Mouse (Mus musculus): Measurements from ENCODE around the gene Gapdhs. TPM values are rescaled to one million over a fixed set of nuclear protein-coding genes. Genes with fewer than 3 reads are reported as not detected.

Gapdhs gene
- polyA plus RNA-seq, 1 experiment: not detected

DNA sequence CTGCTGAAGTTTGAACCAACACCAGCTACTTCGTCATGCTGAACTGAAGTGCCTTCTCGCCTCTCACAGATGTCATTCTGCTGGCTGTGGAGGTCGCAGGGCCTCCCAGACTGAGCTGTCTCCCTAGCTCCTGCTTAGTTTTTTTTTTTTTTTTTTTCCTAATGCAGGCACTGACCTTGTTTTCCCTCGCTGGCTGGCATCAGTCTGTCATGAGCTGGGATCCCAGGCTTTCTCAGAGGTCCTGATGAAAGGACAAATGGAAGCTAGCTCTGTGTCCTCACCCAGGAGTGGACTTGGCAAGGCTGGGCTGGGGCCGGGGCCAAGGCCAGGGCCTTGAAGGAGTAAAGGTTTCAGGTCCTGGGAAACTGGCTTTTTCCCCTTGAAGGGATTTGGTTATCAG is 61.6 kb downstream of the Gapdhs start:
- WGBS: 73% methylated on average over 5 of the region's 5 CpGs

More for the DNA sequence above, 61.6 kb downstream of the Gapdhs start:
- Histone ChIP-seq H3K4me3 (replicated peaks; ENCODE audit: control insufficient read depth, low read depth, low read length) (no peak overlapping the region), H3K27ac (ENCODE audit: control insufficient read depth, insufficient read depth, low read depth, low read length, poor library complexity) (no peak overlapping the region), H3K4me1 (ENCODE audit: control insufficient read depth, insufficient read depth, low read length) (no peaks in the 10 kb centered on the region; the same call in 1 of the 2 replicates)
- TF ChIP-seq CTCF (IDR thresholded peaks at IDR 0.05; ENCODE audit: control insufficient read depth, insufficient read depth, low read length): no peak
- TF ChIP-seq POLR2A (IDR thresholded peaks at IDR 0.05; ENCODE audit: borderline replicate concordance, control insufficient read depth, low read depth, low read length): no peak

Other genes starting within 250 kb of the Gapdhs start
- 45.1 and 61.6 TPM in 2 replicates for gene Arhgap33, start 208.6 kb downstream of the Gapdhs start, polyA plus RNA-seq (2011; ENCODE audit: insufficient read depth, insufficient read length, low replicate concordance, missing spikeins)
- 13.1 and 19.0 TPM in 2 replicates for gene Hspb6, start 191.5 kb downstream of the Gapdhs start, polyA plus RNA-seq (2011; ENCODE audit: insufficient read depth, insufficient read length, low replicate concordance, missing spikeins)
- gene Proser3, start 191.4 kb downstream of the Gapdhs start, polyA plus RNA-seq (2011; ENCODE audit: insufficient read depth, insufficient read length, low replicate concordance, missing spikeins): 4.2 and 12.8 TPM in 2 replicates
- gene Lin37, start 183.8 kb downstream of the Gapdhs start, polyA plus RNA-seq (2011; ENCODE audit: insufficient read depth, insufficient read length, low replicate concordance, missing spikeins): 22.2 and 47.7 TPM in 2 replicates
- 28.8 and 71.1 TPM in 2 replicates for gene U2af1l4, start 180.4 kb downstream of the Gapdhs start, polyA plus RNA-seq (2011; ENCODE audit: insufficient read depth, insufficient read length, low replicate concordance, missing spikeins)
- gene Gm49396, start 180.3 kb downstream of the Gapdhs start, polyA plus RNA-seq (2011; ENCODE audit: insufficient read depth, insufficient read length, low replicate concordance, missing spikeins): 7.6 and 11.0 TPM in 2 replicates
- 50.7 and 98.9 TPM in 2 replicates for gene Psenen, start 180.1 kb downstream of the Gapdhs start, polyA plus RNA-seq (2011; ENCODE audit: insufficient read depth, insufficient read length, low replicate concordance, missing spikeins)
- 11.3 and 15.7 TPM in 2 replicates for gene Igflr1, start 178.3 kb downstream of the Gapdhs start, polyA plus RNA-seq (2011; ENCODE audit: insufficient read depth, insufficient read length, low replicate concordance, missing spikeins)
- 35.5 and 102 TPM in 2 replicates for gene Kmt2b, start 155.0 kb downstream of the Gapdhs start, polyA plus RNA-seq (2011; ENCODE audit: insufficient read depth, insufficient read length, low replicate concordance, missing spikeins)
- 3.1 TPM in 1 of 2 replicates, not detected in the other for gene Zbtb32, start 144.8 kb downstream of the Gapdhs start, polyA plus RNA-seq (2011; ENCODE audit: insufficient read depth, insufficient read length, low replicate concordance, missing spikeins)
- 1.4 TPM in 1 of 2 replicates, not detected in the other for gene Upk1a, start 130.8 kb downstream of the Gapdhs start, polyA plus RNA-seq (2011; ENCODE audit: insufficient read depth, insufficient read length, low replicate concordance, missing spikeins)
- 443 and 613 TPM in 2 replicates for gene Cox6b1, start 117.5 kb downstream of the Gapdhs start, polyA plus RNA-seq (2011; ENCODE audit: insufficient read depth, insufficient read length, low replicate concordance, missing spikeins)
- gene Etv2, start 107.8 kb downstream of the Gapdhs start, polyA plus RNA-seq (2011; ENCODE audit: insufficient read depth, insufficient read length, low replicate concordance, missing spikeins): not detected in 2 replicates
- gene Rbm42, start 93.4 kb downstream of the Gapdhs start, polyA plus RNA-seq (2011; ENCODE audit: insufficient read depth, insufficient read length, low replicate concordance, missing spikeins): 24.9 and 25.2 TPM in 2 replicates
- 19.5 and 32.1 TPM in 2 replicates for gene Haus5, start 78.7 kb downstream of the Gapdhs start, polyA plus RNA-seq (2011; ENCODE audit: insufficient read depth, insufficient read length, low replicate concordance, missing spikeins)
- gene Pmis2, start 72.1 kb downstream of the Gapdhs start, polyA plus RNA-seq (2011; ENCODE audit: insufficient read depth, insufficient read length, low replicate concordance, missing spikeins): not detected in 2 replicates
- gene 2200002J24Rik, start 44.8 kb downstream of the Gapdhs start, polyA plus RNA-seq (2011; ENCODE audit: insufficient read depth, insufficient read length, low replicate concordance, missing spikeins): not detected in 2 replicates
- gene Atp4a, start 31.5 kb downstream of the Gapdhs start, polyA plus RNA-seq (2011; ENCODE audit: insufficient read depth, insufficient read length, low replicate concordance, missing spikeins): 0.95 TPM in 1 of 2 replicates, not detected in the other
- gene Tmem147, start 14.1 kb downstream of the Gapdhs start, polyA plus RNA-seq (2011; ENCODE audit: insufficient read depth, insufficient read length, low replicate concordance, missing spikeins): 49.6 and 95.6 TPM in 2 replicates
- gene Sbsn, start 7.8 kb upstream of the Gapdhs start, polyA plus RNA-seq (2011; ENCODE audit: insufficient read depth, insufficient read length, low replicate concordance, missing spikeins): 3.5 and 6.4 TPM in 2 replicates
- 3.1 TPM in 1 of 2 replicates, not detected in the other for gene Dmkn, start 20.1 kb upstream of the Gapdhs start, polyA plus RNA-seq (2011; ENCODE audit: insufficient read depth, insufficient read length, low replicate concordance, missing spikeins)
- not detected in 2 replicates for gene Krtdap, start 44.2 kb upstream of the Gapdhs start, polyA plus RNA-seq (2011; ENCODE audit: insufficient read depth, insufficient read length, low replicate concordance, missing spikeins)
- gene Ffar2, start 80.1 kb upstream of the Gapdhs start, polyA plus RNA-seq (2011; ENCODE audit: insufficient read depth, insufficient read length, low replicate concordance, missing spikeins): 3.6 and 18.3 TPM in 2 replicates
- gene Ffar3, start 112.5 kb upstream of the Gapdhs start, polyA plus RNA-seq (2011; ENCODE audit: insufficient read depth, insufficient read length, low replicate concordance, missing spikeins): not detected in 2 replicates
- gene Ffar1, start 117.9 kb upstream of the Gapdhs start, polyA plus RNA-seq (2011; ENCODE audit: insufficient read depth, insufficient read length, low replicate concordance, missing spikeins): 2.1 and 4.9 TPM in 2 replicates
- 24.0 and 59.4 TPM in 2 replicates for gene Cd22, start 136.7 kb upstream of the Gapdhs start, polyA plus RNA-seq (2011; ENCODE audit: insufficient read depth, insufficient read length, low replicate concordance, missing spikeins)
- 1.1 and 7.2 TPM in 2 replicates for gene Mag, start 171.2 kb upstream of the Gapdhs start, polyA plus RNA-seq (2011; ENCODE audit: insufficient read depth, insufficient read length, low replicate concordance, missing spikeins)
- gene Hamp2, start 181.0 kb upstream of the Gapdhs start, polyA plus RNA-seq (2011; ENCODE audit: insufficient read depth, insufficient read length, low replicate concordance, missing spikeins): not detected in 2 replicates
- 9.2 and 42.2 TPM in 2 replicates for gene Hamp, start 200.4 kb upstream of the Gapdhs start, polyA plus RNA-seq (2011; ENCODE audit: insufficient read depth, insufficient read length, low replicate concordance, missing spikeins)
- gene Usf2, start 213.1 kb upstream of the Gapdhs start, polyA plus RNA-seq (2011; ENCODE audit: insufficient read depth, insufficient read length, low replicate concordance, missing spikeins): 88.9 and 89.6 TPM in 2 replicates
- gene Lsr, start 229.8 kb upstream of the Gapdhs start, polyA plus RNA-seq (2011; ENCODE audit: insufficient read depth, insufficient read length, low replicate concordance, missing spikeins): 0.81 and 4.2 TPM in 2 replicates
- 0.75 TPM in 1 of 2 replicates, not detected in the other for gene Fam187b, start 230.1 kb upstream of the Gapdhs start, polyA plus RNA-seq (2011; ENCODE audit: insufficient read depth, insufficient read length, low replicate concordance, missing spikeins)

All from bone marrow, adult 2 months (tissue).